Mouse (Mus musculus) midbrain, embryonic 15.5 days (tissue): ENCODE measurements around the gene Samd4b. TPM values are rescaled to one million over a fixed set of nuclear protein-coding genes. Genes with fewer than 3 reads are reported as not detected.

Source experiments
- ATAC-seq: fragments of 200-750 bp; cut with Nextera tagmentation; replicated peaks from 2 replicates; pipeline ENCODE4 v1.8.0; 2017; ENCODE audit warnings: moderate TSS enrichment
- H3K27ac ChIP-seq: fragments of 300-500 bp; sonication (generic); 2 replicates; pipeline ENCODE4 v1.5.1; 2015; ENCODE audit warnings: mild to moderate bottlenecking, inconsistent platforms
- H3K27me3 ChIP-seq: fragments of 300-500 bp; sonication (generic); replicated peaks from 2 replicates; pipeline ENCODE4 v1.6.1; 2015; ENCODE audit warnings: inconsistent platforms
- H3K36me3 ChIP-seq: fragments of 300-500 bp; sonication (generic); replicated peaks from 2 replicates; pipeline ENCODE4 v1.6.1; 2015; ENCODE audit warnings: inconsistent platforms
- H3K4me1 ChIP-seq: fragments of 300-500 bp; sonication (generic); 2 replicates; pipeline ENCODE4 v1.6.1; 2015; ENCODE audit warnings: inconsistent platforms
- H3K4me2 ChIP-seq: fragments of 300-500 bp; sonication (generic); 2 replicates; pipeline ENCODE4 v1.6.1; 2015; ENCODE audit warnings: inconsistent platforms, mild to moderate bottlenecking, moderate library complexity
- H3K4me3 ChIP-seq: fragments of 300-500 bp; sonication (generic); 2 replicates; pipeline ENCODE4 v1.5.1; 2015; ENCODE audit warnings: mild to moderate bottlenecking, inconsistent platforms
- H3K9ac ChIP-seq: fragments of 300-500 bp; sonication (generic); 2 replicates; pipeline ENCODE4 v1.6.1; 2015; ENCODE audit warnings: mild to moderate bottlenecking, inconsistent platforms
- H3K9me3 ChIP-seq: fragments of 300-500 bp; sonication (generic); 2 replicates; pipeline ENCODE4 v1.6.1; 2016; ENCODE audit warnings: inconsistent platforms
- WGBS: fragments of 180-500 bp; shearing (Covaris S2); methylation state at CpG from one replicate; pipeline ENCODE4 v1.1.7; 2015; ENCODE audit warnings: mixed read lengths; 5-methylcytosine and 5-hydroxymethylcytosine counted together
- polyA plus RNA-seq: library from polyadenylated mRNA; unstranded; fragments of >200 nt; fragmentation: Nextera tagmentation; extraction: Ambion mirVana; gene quantifications from 2 replicates; pipeline ENCODE4 v1.2.1, GENCODE M21; 2015

Gene Samd4b
- polyA plus RNA-seq, 1 experiment from 2014 or later, result 22.8 TPM

DNA sequence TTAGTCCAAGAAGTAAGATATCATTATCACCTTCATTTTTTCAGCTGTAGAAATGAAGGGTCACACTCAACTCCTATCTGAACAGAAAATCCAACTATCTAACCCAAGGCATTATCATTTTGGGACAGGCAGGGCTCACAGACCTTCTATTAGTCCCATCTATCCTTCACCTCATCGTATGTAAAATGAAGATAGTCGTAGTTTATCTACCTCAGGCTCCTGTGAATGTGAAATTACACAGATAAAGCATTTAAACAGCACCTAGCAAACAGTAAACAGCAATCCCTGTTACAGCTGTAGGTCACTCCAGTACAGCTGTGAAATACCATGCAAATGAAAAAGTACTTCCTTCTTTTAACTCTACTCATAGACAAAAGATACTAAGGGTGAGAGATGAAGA, 165.7 kb downstream of the Samd4b start:
- H3K4me3 ChIP-seq, result no peak overlapping the region
- no peak overlapping the region for H3K9ac ChIP-seq
- no peaks in the 10 kb centered on the region for H3K36me3 ChIP-seq
- no peak overlapping the region for H3K27ac ChIP-seq
- peaks cover 50% of the 10 kb centered on the region for H3K4me1 ChIP-seq
- H3K9me3 ChIP-seq, result no peaks in the 10 kb centered on the region
- H3K27me3 ChIP-seq, result no peaks in the 10 kb centered on the region
- 94% methylated on average over 2 of the region's 2 CpGs for WGBS
- no peak overlapping the region for H3K4me2 ChIP-seq
- no peak for ATAC-seq

DNA sequence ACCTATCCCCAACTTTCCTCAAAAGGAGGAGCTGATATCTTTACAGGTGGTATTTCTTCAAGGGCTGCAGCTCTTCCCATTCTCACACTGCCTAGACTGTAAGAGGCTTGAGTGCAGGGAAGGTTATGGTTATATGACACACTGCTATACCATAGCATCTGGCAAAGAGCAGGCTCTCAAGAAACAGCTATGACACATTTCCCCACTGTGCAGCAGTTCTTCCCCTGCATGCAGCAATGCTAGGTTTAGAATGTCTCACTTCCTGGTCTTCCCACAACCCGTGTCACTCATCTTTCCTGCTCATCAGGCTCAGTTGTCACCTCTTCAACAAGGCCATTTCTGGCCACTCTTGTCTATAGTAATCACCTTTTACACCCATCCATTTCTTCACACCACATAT, 167.4 kb downstream of the Samd4b start:
- H3K4me2 ChIP-seq, result no peak overlapping the region
- no peak overlapping the region for H3K27ac ChIP-seq
- H3K4me3 ChIP-seq, result no peak overlapping the region
- peaks cover 47% of the 10 kb centered on the region for H3K4me1 ChIP-seq
- H3K9me3 ChIP-seq, result no peaks in the 10 kb centered on the region
- no peak overlapping the region for H3K9ac ChIP-seq
- no peak for ATAC-seq
- H3K27me3 ChIP-seq, result no peaks in the 10 kb centered on the region
- WGBS, result 87% methylated on average over 1 of the region's 1 CpGs
- H3K36me3 ChIP-seq, result no peaks in the 10 kb centered on the region

- Histone ChIP-seq H3K36me3 (peaks cover 5% of the 10 kb centered on the region; the same call in 1 of the 2 replicates), H3K9ac (no peak overlapping the region), H3K4me3 (no peak overlapping the region), H3K4me2 (no peak overlapping the region), H3K4me1 (peaks cover 19% of the 10 kb centered on the region), H3K9me3 (no peaks in the 10 kb centered on the region), H3K27ac (no peak overlapping the region), H3K27me3 (no peaks in the 10 kb centered on the region)
- no peak for ATAC-seq
Measured at GRCm38 (mm10) chr7:28427738-28428137, 170.2 kb downstream of the Samd4b start.

DNA sequence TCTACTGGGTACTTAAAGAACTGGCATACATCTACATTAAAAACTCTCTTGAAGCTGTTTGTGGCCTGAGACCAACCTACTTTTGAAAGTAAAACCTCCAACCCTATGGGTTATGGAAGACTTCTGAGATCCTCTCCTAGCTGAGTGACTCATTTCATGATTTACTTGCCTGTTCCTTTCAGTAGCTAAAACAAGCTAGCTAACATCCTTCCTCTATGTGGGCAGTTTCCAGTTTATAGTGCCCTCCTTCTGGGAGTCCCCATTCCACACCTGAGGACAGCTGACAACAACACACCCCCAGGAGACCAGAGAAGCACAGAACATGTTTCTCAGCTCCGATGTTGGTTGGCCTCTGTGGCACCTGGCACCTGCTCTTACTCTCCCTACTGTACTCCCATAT, 174.9 kb downstream of the Samd4b start:
- Histone ChIP-seq H3K27me3 (no peaks in the 10 kb centered on the region), H3K9ac (no peak overlapping the region), H3K9me3 (no peaks in the 10 kb centered on the region), H3K4me3 (no peak overlapping the region), H3K27ac (no peak overlapping the region), H3K36me3 (peaks cover 38% of the 10 kb centered on the region; the same call in 1 of the 2 replicates), H3K4me2 (no peak overlapping the region), H3K4me1 (0 out of 2 replicates have a peak, but pooled peaks cover 3% of the 10 kb centered on the region)
- WGBS, result 96% methylated on average over 1 of the region's 1 CpGs
- ATAC-seq, result no peak

DNA sequence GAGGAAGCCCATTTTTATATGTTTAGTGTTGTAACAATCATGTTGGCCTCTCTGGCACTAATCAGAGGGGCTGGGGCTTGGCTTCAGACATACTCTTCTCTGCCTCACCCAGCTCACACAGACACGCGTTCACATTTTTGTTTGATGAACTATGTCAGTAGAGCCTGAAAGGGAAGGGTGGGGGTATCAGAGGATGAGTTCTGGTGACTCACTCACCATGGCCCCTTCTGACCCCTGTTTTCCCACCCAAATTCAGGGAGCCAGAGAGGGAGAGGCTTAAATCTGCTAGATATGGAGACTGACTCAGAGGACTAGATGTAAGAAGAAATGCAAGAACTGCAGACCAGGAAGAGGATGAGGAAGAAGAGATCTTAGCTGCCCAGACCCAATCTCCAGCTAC, 178.5 kb downstream of the Samd4b start:
- no peak for ATAC-seq

DNA sequence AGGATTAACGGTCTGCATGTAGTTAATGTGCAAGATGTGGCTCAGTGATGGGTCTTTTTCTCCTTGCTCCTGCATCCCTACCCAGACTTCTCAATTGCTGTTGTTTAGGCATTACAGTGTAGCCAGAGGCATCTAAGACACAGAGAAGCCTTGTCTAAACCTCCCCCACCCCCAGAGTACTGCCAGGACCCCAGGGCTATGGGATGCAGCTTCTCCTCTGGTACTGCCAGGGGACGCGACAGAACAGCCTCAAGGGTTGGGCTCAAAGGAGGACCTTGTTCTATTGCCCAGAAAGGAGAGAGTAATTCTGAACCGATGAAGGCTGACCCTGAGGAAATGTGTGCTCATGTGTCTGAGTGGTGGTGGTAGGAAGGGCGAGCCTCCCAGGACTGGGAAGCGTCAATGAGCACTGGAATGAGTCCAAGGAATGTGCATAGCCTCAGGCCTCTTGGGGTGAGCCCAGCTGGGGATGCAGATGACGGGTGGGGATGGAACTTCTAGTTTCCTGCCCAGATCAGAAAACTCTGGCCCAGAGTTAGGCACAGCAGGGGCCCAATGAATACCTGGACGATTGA, 179.8 kb downstream of the Samd4b start:
- peaks cover 57% of the 10 kb centered on the region for H3K36me3 ChIP-seq
- H3K4me3 ChIP-seq, result no peak overlapping the region
- no peak overlapping the region for H3K4me2 ChIP-seq
- no peaks in the 10 kb centered on the region for H3K9me3 ChIP-seq
- no peaks in the 10 kb centered on the region for H3K4me1 ChIP-seq
- H3K27ac ChIP-seq, result no peak overlapping the region
- no peak overlapping the region for H3K9ac ChIP-seq
- no peaks in the 10 kb centered on the region for H3K27me3 ChIP-seq
- WGBS, result 89% methylated on average over 8 of the region's 8 CpGs
- no peak for ATAC-seq

More for the DNA sequence above, 178.5 kb downstream of the Samd4b start:
- Histone ChIP-seq H3K9me3 (no peaks in the 10 kb centered on the region), H3K36me3 (peaks cover 48% of the 10 kb centered on the region), H3K27ac (no peak overlapping the region), H3K4me3 (no peak overlapping the region), H3K4me2 (no peak overlapping the region), H3K9ac (no peak overlapping the region), H3K4me1 (no peaks in the 10 kb centered on the region), H3K27me3 (no peaks in the 10 kb centered on the region)
- 92% methylated on average over 2 of the region's 2 CpGs for WGBS

DNA sequence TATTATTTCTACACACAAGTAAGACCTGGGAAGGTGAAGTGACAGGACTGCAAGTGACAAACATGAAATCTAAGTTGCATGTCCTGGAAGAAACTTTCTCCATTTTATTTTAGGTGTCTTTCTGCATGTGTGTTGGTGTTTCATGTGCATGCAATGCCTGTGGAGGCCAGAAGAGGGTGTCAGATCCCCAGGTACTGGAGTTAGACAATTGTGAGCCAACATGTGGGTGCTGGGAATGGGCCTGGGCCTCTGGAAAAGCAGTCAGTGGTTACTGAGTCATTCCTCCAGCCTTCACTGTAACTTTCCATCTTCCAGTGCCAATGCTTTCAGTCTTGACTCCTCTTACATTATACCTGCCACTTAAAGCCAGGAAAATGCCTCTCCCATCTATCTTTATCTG, 180.6 kb downstream of the Samd4b start:
- Histone ChIP-seq H3K27me3 (no peaks in the 10 kb centered on the region), H3K27ac (no peak overlapping the region), H3K9me3 (no peaks in the 10 kb centered on the region), H3K36me3 (peaks cover 57% of the 10 kb centered on the region), H3K4me3 (no peak overlapping the region), H3K4me2 (no peak overlapping the region), H3K9ac (no peak overlapping the region), H3K4me1 (no peaks in the 10 kb centered on the region)
- no peak for ATAC-seq

- Histone ChIP-seq H3K9ac (no peak overlapping the region), H3K4me3 (no peak overlapping the region), H3K4me2 (no peak overlapping the region), H3K27ac (no peak overlapping the region), H3K9me3 (no peaks in the 10 kb centered on the region), H3K36me3 (peaks cover 61% of the 10 kb centered on the region), H3K4me1 (no peaks in the 10 kb centered on the region), H3K27me3 (no peaks in the 10 kb centered on the region)
- WGBS, result 92% methylated on average over 4 of the region's 4 CpGs
- ATAC-seq, result no peak
Measured at GRCm38 (mm10) chr7:28412826-28413225, 185.1 kb downstream of the Samd4b start.

DNA sequence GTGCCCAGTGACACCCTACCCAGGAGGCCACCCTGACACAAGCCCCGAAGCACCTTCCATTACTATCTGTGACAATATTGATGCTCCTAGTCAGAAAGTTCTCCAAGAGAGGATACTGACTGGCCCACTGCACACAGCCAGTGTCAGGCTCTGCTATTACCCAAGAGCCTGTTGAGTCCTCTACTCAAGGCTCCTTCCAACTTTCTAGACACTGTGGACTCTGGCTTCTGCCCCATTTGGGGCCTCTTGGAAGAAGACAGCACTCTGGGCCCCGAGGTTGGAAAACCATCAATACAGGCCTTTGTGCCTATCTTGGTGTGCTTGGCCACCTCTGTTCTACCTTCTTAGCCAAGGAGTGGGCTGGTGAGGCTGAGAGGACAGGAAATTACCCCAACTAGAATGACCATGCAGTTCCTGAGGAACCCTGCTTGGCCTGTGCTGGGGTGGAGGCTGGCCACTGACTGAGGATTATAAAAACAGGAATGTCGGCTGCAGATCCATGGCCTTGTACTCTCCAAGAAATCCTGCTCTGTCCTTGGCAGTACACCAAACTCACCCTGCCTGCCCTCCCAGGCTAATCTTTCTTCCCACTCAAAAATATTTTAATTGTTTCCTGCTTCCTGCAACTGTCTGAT, 187.0 kb downstream of the Samd4b start:
- Histone ChIP-seq H3K4me2 (no peak overlapping the region), H3K9ac (no peak overlapping the region), H3K9me3 (no peaks in the 10 kb centered on the region), H3K4me3 (no peak overlapping the region), H3K36me3 (peaks cover 71% of the 10 kb centered on the region), H3K4me1 (no peaks in the 10 kb centered on the region), H3K27me3 (no peaks in the 10 kb centered on the region), H3K27ac (no peak overlapping the region)
- no peak for ATAC-seq
- WGBS, result 86% methylated on average over 3 of the region's 3 CpGs

GRCm38 (mm10) chr7:28401942-28402341, 196.0 kb downstream of the Samd4b start:
- H3K9me3 ChIP-seq, result no peaks in the 10 kb centered on the region
- no peak for ATAC-seq

DNA sequence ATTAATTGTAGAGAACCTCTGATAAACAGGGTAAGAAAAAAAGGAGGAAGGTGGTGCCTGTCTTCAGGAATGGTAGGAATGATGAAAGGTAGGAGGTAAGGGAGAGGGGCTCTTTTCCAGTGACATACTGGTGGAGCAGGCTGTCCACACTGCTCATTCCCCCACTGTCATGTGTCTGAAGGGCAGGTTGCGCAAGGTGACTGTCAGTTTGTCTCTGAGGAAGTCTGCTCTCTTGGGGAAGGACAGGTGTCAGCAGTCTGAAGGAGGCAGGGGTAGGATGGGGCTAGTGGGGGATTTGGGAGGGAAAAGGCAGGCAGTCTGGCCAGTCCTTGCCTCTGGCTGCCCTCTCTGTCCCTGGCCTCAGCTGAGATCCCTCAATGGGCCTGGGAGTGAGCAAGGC, 196.9 kb downstream of the Samd4b start:
- ATAC-seq, result no peak
- H3K4me3 ChIP-seq, result no peak overlapping the region
- H3K4me2 ChIP-seq, result no peak overlapping the region
- H3K36me3 ChIP-seq, result peaks cover 79% of the 10 kb centered on the region
- H3K9me3 ChIP-seq, result no peaks in the 10 kb centered on the region
- 100% methylated on average over 1 of the region's 1 CpGs for WGBS
- H3K9ac ChIP-seq, result no peak overlapping the region
- no peaks in the 10 kb centered on the region for H3K4me1 ChIP-seq
- H3K27ac ChIP-seq, result no peak overlapping the region
- H3K27me3 ChIP-seq, result no peaks in the 10 kb centered on the region

More at GRCm38 (mm10) chr7:28401942-28402341, 196.0 kb downstream of the Samd4b start:
- Histone ChIP-seq H3K4me2 (no peak overlapping the region), H3K27me3 (no peaks in the 10 kb centered on the region), H3K4me3 (no peak overlapping the region), H3K36me3 (peaks cover 80% of the 10 kb centered on the region), H3K27ac (no peak overlapping the region), H3K4me1 (no peaks in the 10 kb centered on the region), H3K9ac (no peak overlapping the region)
- 91% methylated on average over 3 of the region's 3 CpGs for WGBS

- 89% methylated on average over 10 of the region's 10 CpGs for WGBS
- Histone ChIP-seq H3K36me3 (peaks cover 74% of the 10 kb centered on the region), H3K9ac (no peak overlapping the region), H3K4me3 (no peak overlapping the region), H3K27ac (no peak overlapping the region), H3K9me3 (no peaks in the 10 kb centered on the region), H3K27me3 (no peaks in the 10 kb centered on the region), H3K4me1 (peaks cover 9% of the 10 kb centered on the region), H3K4me2 (no peak overlapping the region)
- ATAC-seq, result no peak
Measured at GRCm38 (mm10) chr7:28398696-28399340, 199.1 kb downstream of the Samd4b start.

GRCm38 (mm10) chr7:28398000-28398399, 199.9 kb downstream of the Samd4b start:
- 67% methylated on average over 3 of the region's 3 CpGs for WGBS
- Histone ChIP-seq H3K27me3 (no peaks in the 10 kb centered on the region), H3K4me1 (peaks cover 15% of the 10 kb centered on the region), H3K9me3 (no peaks in the 10 kb centered on the region), H3K4me2 (no peak overlapping the region), H3K4me3 (no peak overlapping the region), H3K27ac (no peak overlapping the region), H3K9ac (no peak overlapping the region), H3K36me3 (peaks cover 66% of the 10 kb centered on the region)
- ATAC-seq, result no peak
